Mouse (Mus musculus): Measurements from ENCODE around the gene Msmo1. TPM values are rescaled to one million over a fixed set of nuclear protein-coding genes. Genes with fewer than 3 reads are reported as not detected.

Gene Msmo1
- polyA plus RNA-seq, 1 experiment = not detected

DNA sequence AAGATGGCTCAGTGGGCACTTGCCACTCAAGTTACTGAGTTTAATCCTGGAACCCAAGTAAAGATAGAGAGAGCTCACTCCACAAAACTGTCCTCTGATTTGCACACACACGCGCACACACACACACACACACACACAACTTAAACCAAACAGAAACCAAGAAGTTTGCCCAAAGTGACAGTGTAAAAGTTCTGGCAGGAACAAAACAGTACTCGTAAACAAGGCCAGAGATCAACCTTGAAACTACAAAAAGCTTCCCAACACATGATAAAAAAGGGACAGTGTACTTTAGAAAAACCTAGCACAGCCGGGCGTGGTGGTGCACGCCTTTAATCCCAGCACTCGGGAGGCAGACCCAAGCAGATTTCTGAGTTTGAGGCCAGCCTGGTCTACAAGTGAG is 5.4 kb downstream of the Msmo1 start:
- Histone ChIP-seq H3K4me3 (ENCODE audit: insufficient read depth, low read depth, low read length) (no peak overlapping the region), H3K27ac (ENCODE audit: insufficient read depth, low read depth, low read length) (no peak overlapping the region), H3K4me1 (ENCODE audit: control insufficient read depth, insufficient read depth, low read length) (peaks cover 4% of the 10 kb centered on the region)
- WGBS = 79% methylated on average over 7 of the region's 7 CpGs
- TF ChIP-seq CTCF (IDR thresholded peaks at IDR 0.05; ENCODE audit: insufficient read depth, low read depth, low read length) (no peak), POLR2A (IDR thresholded peaks at IDR 0.05; ENCODE audit: insufficient read depth, low read depth, low read length) (no peak)

GRCm38 (mm10) chr8:64726190-64726695 is 7.3 kb downstream of the Msmo1 start:
- peak overlapping the region; percentile 72 for H3K27ac ChIP-seq (ENCODE audit: insufficient read depth, low read depth, low read length)
- peaks cover 4% of the 10 kb centered on the region for H3K4me1 ChIP-seq (ENCODE audit: control insufficient read depth, insufficient read depth, low read length)
- WGBS = 44% methylated on average over 4 of the region's 4 CpGs
- TF ChIP-seq POLR2A (IDR thresholded peaks at IDR 0.05; ENCODE audit: insufficient read depth, low read depth, low read length) = no peak
- no peak overlapping the region for H3K4me3 ChIP-seq (ENCODE audit: insufficient read depth, low read depth, low read length)

- 85% methylated on average over 2 of the region's 2 CpGs for WGBS
- TF ChIP-seq CTCF (IDR thresholded peaks at IDR 0.05; ENCODE audit: insufficient read depth, low read depth, low read length) = no peak
- TF ChIP-seq POLR2A (IDR thresholded peaks at IDR 0.05; ENCODE audit: insufficient read depth, low read depth, low read length) = no peak
These were observed 10.4 kb downstream of the Msmo1 start for GRCm38 (mm10) chr8:64723206-64723605.

GRCm38 (mm10) chr8:64717868-64718267 is 15.7 kb downstream of the Msmo1 start:
- TF ChIP-seq CTCF (IDR thresholded peaks at IDR 0.05; ENCODE audit: insufficient read depth, low read depth, low read length) (no peak), POLR2A (IDR thresholded peaks at IDR 0.05; ENCODE audit: insufficient read depth, low read depth, low read length) (no peak)
- Histone ChIP-seq H3K4me3 (ENCODE audit: insufficient read depth, low read depth, low read length) (no peak overlapping the region), H3K4me1 (ENCODE audit: control insufficient read depth, insufficient read depth, low read length) (no peaks in the 10 kb centered on the region), H3K27ac (ENCODE audit: insufficient read depth, low read depth, low read length) (no peak overlapping the region)
- WGBS = 92% methylated on average over 7 of the region's 7 CpGs

More at GRCm38 (mm10) chr8:64723206-64723605, 10.4 kb downstream of the Msmo1 start:
- no peak overlapping the region for H3K27ac ChIP-seq (ENCODE audit: insufficient read depth, low read depth, low read length)
- peaks cover 4% of the 10 kb centered on the region for H3K4me1 ChIP-seq (ENCODE audit: control insufficient read depth, insufficient read depth, low read length)
- H3K4me3 ChIP-seq (ENCODE audit: insufficient read depth, low read depth, low read length) = no peak overlapping the region

DNA sequence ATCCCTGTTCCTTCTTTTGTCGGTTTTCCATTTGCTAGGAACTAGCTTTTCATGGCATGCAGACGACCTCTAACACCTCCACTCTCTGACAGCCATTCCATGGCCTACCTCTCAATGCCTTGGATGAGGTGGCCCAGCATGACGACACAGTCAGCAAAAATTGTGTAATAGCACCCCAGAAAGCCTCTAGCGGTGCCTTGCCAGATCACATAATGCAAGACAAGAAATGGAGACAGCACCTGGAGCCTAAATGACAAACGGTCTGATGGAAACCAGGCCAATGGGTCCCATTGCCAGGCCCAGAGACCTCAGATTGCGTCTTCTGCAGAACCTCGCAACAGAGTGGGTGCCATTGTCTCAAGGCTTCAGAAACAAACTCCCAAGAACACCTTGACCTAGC is 21.1 kb downstream of the Msmo1 start:
- no peak overlapping the region for H3K27ac ChIP-seq (ENCODE audit: insufficient read depth, low read depth, low read length)
- TF ChIP-seq POLR2A (IDR thresholded peaks at IDR 0.05; ENCODE audit: insufficient read depth, low read depth, low read length) (no peak), CTCF (IDR thresholded peaks at IDR 0.05; ENCODE audit: insufficient read depth, low read depth, low read length) (no peak)
- no peak overlapping the region for H3K4me3 ChIP-seq (ENCODE audit: insufficient read depth, low read depth, low read length)
- 93% methylated on average over 7 of the region's 7 CpGs for WGBS
- no peaks in the 10 kb centered on the region for H3K4me1 ChIP-seq (ENCODE audit: control insufficient read depth, insufficient read depth, low read length)

DNA sequence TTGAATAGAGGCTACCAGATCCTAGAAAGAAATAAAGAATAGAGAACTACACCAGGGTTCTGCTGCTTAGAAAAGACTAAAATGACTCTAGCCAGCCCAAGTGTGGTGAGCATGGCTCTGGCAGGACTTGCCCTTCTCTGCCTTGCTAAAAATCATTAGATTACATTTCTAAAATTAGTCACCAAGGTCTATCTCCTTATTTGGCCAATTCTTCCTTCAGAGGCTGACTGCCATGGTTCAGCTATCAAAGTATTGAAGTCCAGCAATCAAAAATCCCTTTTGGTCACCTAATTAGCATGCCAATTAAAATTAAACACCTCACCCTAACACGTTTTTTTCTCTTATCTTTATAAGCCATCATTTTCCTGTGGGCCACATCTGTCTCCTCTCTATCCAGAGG is 22.0 kb downstream of the Msmo1 start:
- H3K27ac ChIP-seq (ENCODE audit: insufficient read depth, low read depth, low read length) = no peak overlapping the region
- H3K4me3 ChIP-seq (ENCODE audit: insufficient read depth, low read depth, low read length) = no peak overlapping the region
- 27% methylated on average over 1 of the region's 1 CpGs for WGBS
- TF ChIP-seq POLR2A (IDR thresholded peaks at IDR 0.05; ENCODE audit: insufficient read depth, low read depth, low read length) = no peak
- no peak for TF ChIP-seq CTCF (IDR thresholded peaks at IDR 0.05; ENCODE audit: insufficient read depth, low read depth, low read length)
- no peaks in the 10 kb centered on the region for H3K4me1 ChIP-seq (ENCODE audit: control insufficient read depth, insufficient read depth, low read length)

DNA sequence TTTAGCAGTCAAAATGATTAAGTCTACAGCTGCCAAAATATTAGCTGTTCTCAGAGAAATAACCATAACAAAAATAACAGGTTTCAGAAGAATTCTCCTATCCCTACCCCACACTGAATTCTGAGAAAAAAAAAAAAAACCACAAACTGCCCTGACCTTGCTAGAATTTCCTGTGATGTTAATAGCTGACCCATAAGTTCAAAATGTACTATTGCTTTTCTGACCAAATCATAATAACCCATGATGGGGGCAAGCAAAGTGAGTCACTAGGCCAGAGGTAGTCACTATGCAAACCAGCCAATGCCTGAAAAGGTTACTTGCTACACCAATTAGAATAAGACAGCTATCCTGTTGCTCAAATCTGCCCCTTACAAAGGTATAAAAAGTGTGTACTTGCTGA is 26.1 kb downstream of the Msmo1 start:
- TF ChIP-seq POLR2A (IDR thresholded peaks at IDR 0.05; ENCODE audit: insufficient read depth, low read depth, low read length) (no peak), CTCF (IDR thresholded peaks at IDR 0.05; ENCODE audit: insufficient read depth, low read depth, low read length) (no peak)
- Histone ChIP-seq H3K4me1 (ENCODE audit: control insufficient read depth, insufficient read depth, low read length) (no peaks in the 10 kb centered on the region), H3K27ac (ENCODE audit: insufficient read depth, low read depth, low read length) (no peak overlapping the region), H3K4me3 (ENCODE audit: insufficient read depth, low read depth, low read length) (no peak overlapping the region)

- H3K27ac ChIP-seq (ENCODE audit: insufficient read depth, low read depth, low read length) = no peak overlapping the region
- TF ChIP-seq CTCF (IDR thresholded peaks at IDR 0.05; ENCODE audit: insufficient read depth, low read depth, low read length) (no peak), POLR2A (IDR thresholded peaks at IDR 0.05; ENCODE audit: insufficient read depth, low read depth, low read length) (no peak)
- WGBS = 94% methylated on average over 1 of the region's 1 CpGs
- no peak overlapping the region for H3K4me3 ChIP-seq (ENCODE audit: insufficient read depth, low read depth, low read length)
- H3K4me1 ChIP-seq (ENCODE audit: control insufficient read depth, insufficient read depth, low read length) = no peaks in the 10 kb centered on the region
These were observed 30.4 kb downstream of the Msmo1 start for GRCm38 (mm10) chr8:64703191-64703590.

DNA sequence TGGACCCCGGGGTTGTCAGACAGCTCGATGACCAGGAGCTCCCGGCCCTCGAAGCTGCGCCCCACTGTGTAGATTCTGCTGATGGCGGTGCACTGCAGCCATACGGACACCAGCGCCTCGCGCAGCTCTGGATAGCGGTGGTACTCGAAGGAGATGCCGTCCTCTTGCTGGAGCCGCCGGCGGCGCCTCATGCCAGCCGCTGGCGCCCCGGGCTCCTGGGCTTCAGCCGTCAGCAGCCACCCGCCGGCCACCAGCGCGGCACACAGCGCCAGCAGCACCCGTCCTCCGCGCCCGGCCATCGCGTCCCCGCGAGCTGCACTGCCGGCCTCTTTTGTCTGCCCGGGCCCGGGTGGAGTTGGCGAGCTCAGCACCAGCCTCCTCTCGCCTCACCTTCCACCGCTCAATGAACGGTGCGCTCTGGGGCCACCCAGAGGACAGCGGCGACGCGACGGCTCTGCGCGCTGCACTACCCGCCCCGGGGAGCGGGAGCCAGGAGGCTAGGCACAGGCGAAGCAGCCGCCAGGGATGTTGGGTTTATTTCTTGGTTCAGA is 40.9 kb downstream of the Msmo1 start, which contains the start of gene Cpe:
Gene Cpe (minus strand): TSS at position 404 of the 551 bp plus-strand sequence.
- Histone ChIP-seq H3K27ac (ENCODE audit: insufficient read depth, low read depth, low read length) (peak within 1 kb of the TSS; percentile 98), H3K4me3 (ENCODE audit: insufficient read depth, low read depth, low read length) (peak within 1 kb of the TSS; percentile 97), H3K4me1 (ENCODE audit: control insufficient read depth, insufficient read depth, low read length) (peaks cover 3% of the 10 kb centered on the region; the same call in 1 of the 2 replicates)
- TF ChIP-seq CTCF (IDR thresholded peaks at IDR 0.05; ENCODE audit: insufficient read depth, low read depth, low read length) (peak; percentile 79), POLR2A (IDR thresholded peaks at IDR 0.05; ENCODE audit: insufficient read depth, low read depth, low read length) (peak; percentile 84)
- under 1% methylated on average over 54 of the region's 54 CpGs for WGBS
